Mouse (Mus musculus): ENCODE measurements around the gene Cpeb3. TPM values are rescaled to one million over a fixed set of nuclear protein-coding genes. Genes with fewer than 3 reads are reported as not detected.
A peak's percentile ranks its signal among the peaks of the same experiment; 100 is the strongest.
"Not testable (repeated sequence)": the region's sequence is repeated elsewhere in the genome, so short reads cannot be mapped to it uniquely, and the experiment has no call there.

Gene Cpeb3
- total and polyA plus RNA-seq, 3 experiments, result 2.0 to 5.2 (median 2.0) TPM

DNA sequence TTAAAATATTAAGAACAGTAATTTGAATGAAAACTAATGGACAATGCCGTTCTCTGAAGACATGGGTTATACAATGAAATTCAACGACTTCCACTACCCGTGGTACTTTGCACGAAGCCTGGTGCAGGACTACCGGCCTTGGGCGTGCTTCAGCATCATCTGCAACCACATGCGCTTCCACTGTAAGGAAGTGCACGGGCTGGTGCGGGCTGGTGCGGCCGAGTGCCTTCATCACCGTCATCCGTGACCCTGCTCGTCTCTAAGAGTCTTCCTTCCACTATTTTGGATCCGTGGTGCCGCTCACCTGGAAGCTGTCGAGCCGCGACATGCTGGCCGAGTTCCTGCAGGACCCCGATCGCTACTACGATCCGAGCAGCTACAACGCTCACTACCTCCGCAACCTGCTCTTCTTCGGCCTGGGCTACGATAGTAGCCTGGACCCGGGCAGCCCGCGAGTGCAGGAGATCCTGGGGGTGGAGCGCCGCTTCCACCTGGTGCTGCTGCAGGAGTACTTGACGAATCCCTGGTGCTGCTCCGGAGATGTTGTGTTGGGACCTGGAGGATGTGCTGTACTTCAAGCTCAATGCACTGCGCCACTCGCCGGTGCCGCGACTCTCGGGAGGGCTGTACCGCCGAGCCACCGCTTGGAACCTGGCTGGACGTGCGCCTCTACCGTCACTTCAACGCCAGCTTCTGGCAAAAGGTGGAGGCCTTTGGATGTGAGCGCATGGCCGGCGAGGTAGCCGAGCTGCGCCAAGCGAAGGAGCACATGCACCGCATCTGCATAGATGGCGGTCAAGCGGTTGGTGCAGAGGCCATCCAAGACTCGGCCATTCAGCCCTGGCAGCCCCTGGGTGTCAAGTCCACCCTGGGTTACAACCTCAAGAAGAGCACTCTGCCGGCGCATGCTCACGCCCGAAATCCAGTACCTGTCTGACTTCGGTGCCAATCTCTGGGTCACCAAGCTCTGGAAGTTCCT lies 25.4 kb upstream of the Cpeb3 start:
- ATAC-seq (ENCODE audit: extremely low read depth, insufficient number of reproducible peaks, low FRiP score, poor library complexity, severe bottlenecking) (no peak), DNase-seq (ENCODE audit: low spot score) (no peak)
- peak overlapping the region; percentile 36; the same call in 1 of the 2 replicates for H3K4me3 ChIP-seq (ENCODE audit: low read depth, low read length)
- no peak for TF ChIP-seq GATA2 (IDR thresholded peaks at IDR 0.05; ENCODE audit: borderline replicate concordance, low read depth, low read length)
- no peak for TF ChIP-seq POLR2AphosphoS5 (IDR thresholded peaks at IDR 0.05; ENCODE audit: insufficient replicate concordance, low read depth, low read length)
- no peak for TF ChIP-seq TAL1 (conservative IDR thresholded peaks at IDR 0.05; ENCODE audit: low read depth, low read length)
- no peaks in the 10 kb centered on the region for H3K36me3 ChIP-seq (replicated peaks)
- H3K27me3 ChIP-seq (ENCODE audit: insufficient read depth, low read length), result no peaks in the 10 kb centered on the region; the same call in 1 of the 2 replicates
- H3K4me1 ChIP-seq (ENCODE audit: insufficient read depth, low read depth, low read length), result peaks cover 51% of the 10 kb centered on the region
- H3K9me3 ChIP-seq (replicated peaks), result peaks cover 9% of the 10 kb centered on the region

DNA sequence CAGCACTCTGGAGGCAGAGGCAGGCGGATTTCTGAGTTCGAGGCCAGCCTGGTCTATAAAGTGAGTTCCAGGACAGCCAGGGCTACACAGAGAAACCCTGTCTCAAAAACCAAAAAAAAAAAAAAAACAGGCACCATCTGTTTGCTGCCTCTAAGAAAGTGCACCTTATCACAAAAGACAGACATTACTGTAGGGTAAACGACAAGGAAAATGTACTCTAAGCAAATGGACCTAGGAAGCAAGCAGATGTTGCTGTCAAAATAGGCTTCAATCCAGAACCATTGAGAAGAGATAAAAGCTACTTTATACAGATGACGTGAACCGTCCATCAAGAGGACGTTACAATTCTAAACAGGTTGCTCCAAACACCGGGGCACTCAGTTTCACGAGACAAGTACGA lies 24.2 kb upstream of the Cpeb3 start:
- not testable (repeated sequence) for H3K4me3 ChIP-seq (ENCODE audit: low read depth, low read length); DNase-seq (ENCODE audit: low spot score); H3K9me3 ChIP-seq (replicated peaks); H3K27me3 ChIP-seq (ENCODE audit: insufficient read depth, low read length); H3K36me3 ChIP-seq (replicated peaks); ATAC-seq (ENCODE audit: extremely low read depth, insufficient number of reproducible peaks, low FRiP score, poor library complexity, severe bottlenecking)
- peak; percentile 67 for TF ChIP-seq TAL1 (conservative IDR thresholded peaks at IDR 0.05; ENCODE audit: low read depth, low read length)
- H3K4me1 ChIP-seq (ENCODE audit: insufficient read depth, low read depth, low read length), result peaks cover 39% of the 10 kb centered on the region

DNA sequence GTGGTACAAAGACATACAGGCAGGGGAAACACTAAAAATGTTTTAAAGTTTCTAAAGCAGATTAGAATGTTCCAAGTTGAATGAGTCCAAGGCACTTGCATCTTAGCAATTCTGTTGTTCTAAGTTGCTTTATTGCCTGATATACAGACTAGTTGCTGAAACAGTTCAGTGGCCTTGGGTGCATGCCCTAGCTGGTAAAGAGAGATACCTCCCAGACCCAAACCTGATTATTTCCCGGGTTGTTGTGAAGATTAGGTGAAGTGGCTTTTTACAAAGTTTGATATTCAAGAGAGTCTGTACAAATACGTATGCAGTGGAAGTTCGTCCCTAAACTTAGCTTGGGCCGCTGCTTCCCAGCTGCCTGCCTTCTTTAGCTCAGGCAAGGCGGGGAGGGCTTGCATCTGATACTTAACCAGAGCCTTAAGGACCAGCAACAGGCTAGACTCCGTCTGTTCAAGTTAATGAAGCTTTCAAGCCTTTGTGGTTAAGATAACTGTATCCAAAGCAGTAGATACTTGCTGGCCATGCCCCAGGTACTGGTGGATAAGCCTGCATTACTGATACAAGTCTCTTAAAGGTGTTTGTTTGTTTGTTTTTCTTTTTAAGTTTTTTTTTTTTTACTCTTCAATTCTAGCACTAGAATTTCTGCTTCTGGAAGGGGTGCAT lies 16.9 kb upstream of the Cpeb3 start:
- TF ChIP-seq GATA1 (IDR thresholded peaks at IDR 0.05; ENCODE audit: borderline replicate concordance, low read length) (no peak), GATA2 (IDR thresholded peaks at IDR 0.05; ENCODE audit: borderline replicate concordance, low read depth, low read length) (no peak), POLR2AphosphoS5 (IDR thresholded peaks at IDR 0.05; ENCODE audit: insufficient replicate concordance, low read depth, low read length) (no peak), TAL1 (conservative IDR thresholded peaks at IDR 0.05; ENCODE audit: low read depth, low read length) (no peak), CTCF (IDR thresholded peaks at IDR 0.05; ENCODE audit: low read depth, low read length) (no peak)
- no peak for DNase-seq (ENCODE audit: low spot score)
- no peak overlapping the region for H3K4me3 ChIP-seq (ENCODE audit: low read depth, low read length)
- H3K27me3 ChIP-seq (ENCODE audit: insufficient read depth, low read length), result no peaks in the 10 kb centered on the region
- H3K9me3 ChIP-seq (replicated peaks), result no peaks in the 10 kb centered on the region
- peaks cover 14% of the 10 kb centered on the region for H3K4me1 ChIP-seq (ENCODE audit: insufficient read depth, low read depth, low read length)
- ATAC-seq (ENCODE audit: extremely low read depth, insufficient number of reproducible peaks, low FRiP score, poor library complexity, severe bottlenecking), result no peak
- H3K36me3 ChIP-seq (replicated peaks), result peaks cover 35% of the 10 kb centered on the region

DNA sequence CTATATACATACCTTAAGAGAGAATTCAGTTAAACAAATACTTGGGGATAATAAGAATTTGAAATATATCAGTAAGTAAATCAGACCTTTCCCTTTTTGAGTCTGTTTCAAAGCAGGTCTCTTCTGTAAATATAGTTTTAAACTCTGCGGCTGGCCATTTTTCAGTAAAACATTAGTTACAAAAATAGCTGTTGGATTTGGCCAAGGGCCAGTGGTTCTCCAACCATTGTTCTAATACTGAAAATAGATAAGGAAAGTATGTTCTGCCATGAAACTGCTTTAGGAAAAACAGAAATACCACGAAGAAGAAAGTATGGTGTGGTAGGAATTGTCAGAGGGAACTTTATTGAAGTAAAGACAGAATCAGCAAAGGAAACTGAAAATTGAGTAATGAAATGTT lies 6.3 kb upstream of the Cpeb3 start:
- no peak for ATAC-seq (ENCODE audit: extremely low read depth, insufficient number of reproducible peaks, low FRiP score, poor library complexity, severe bottlenecking)
- TF ChIP-seq POLR2AphosphoS5 (IDR thresholded peaks at IDR 0.05; ENCODE audit: insufficient replicate concordance, low read depth, low read length) (no peak), CTCF (IDR thresholded peaks at IDR 0.05; ENCODE audit: low read depth, low read length) (no peak), TAL1 (conservative IDR thresholded peaks at IDR 0.05; ENCODE audit: low read depth, low read length) (no peak), GATA2 (IDR thresholded peaks at IDR 0.05; ENCODE audit: borderline replicate concordance, low read depth, low read length) (no peak), GATA1 (IDR thresholded peaks at IDR 0.05; ENCODE audit: borderline replicate concordance, low read length) (no peak)
- no peak for DNase-seq (ENCODE audit: low spot score)

DNA sequence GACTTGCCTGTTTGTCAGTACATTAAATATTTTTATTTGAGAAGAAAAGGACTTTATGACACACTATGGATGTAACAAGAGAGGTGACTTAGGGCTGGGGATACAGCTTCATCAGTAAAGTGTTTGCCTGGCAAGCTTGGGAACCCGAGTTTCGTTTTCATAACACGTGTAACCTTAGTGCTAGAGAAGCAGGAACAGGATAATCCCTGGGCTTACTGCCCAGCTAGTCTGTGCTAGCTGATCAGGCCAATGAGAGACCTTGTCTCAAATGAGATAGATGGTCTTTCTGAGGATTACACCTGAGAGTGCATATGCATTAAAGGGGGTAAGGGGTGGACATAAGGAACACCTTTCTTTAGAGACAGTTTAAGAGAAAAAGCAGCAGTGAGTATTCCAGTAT lies 3.0 kb upstream of the Cpeb3 start:
- ATAC-seq (ENCODE audit: extremely low read depth, insufficient number of reproducible peaks, low FRiP score, poor library complexity, severe bottlenecking) (no peak), DNase-seq (ENCODE audit: low spot score) (no peak)
- Histone ChIP-seq H3K4me1 (ENCODE audit: insufficient read depth, low read depth, low read length) (peaks cover 45% of the 10 kb centered on the region), H3K9me3 (replicated peaks) (no peaks in the 10 kb centered on the region), H3K4me3 (ENCODE audit: low read depth, low read length) (no peak overlapping the region), H3K27me3 (ENCODE audit: insufficient read depth, low read length) (no peaks in the 10 kb centered on the region), H3K36me3 (replicated peaks) (peaks cover 50% of the 10 kb centered on the region)
- TF ChIP-seq TAL1 (conservative IDR thresholded peaks at IDR 0.05; ENCODE audit: low read depth, low read length) (no peak), GATA2 (IDR thresholded peaks at IDR 0.05; ENCODE audit: borderline replicate concordance, low read depth, low read length) (no peak), GATA1 (IDR thresholded peaks at IDR 0.05; ENCODE audit: borderline replicate concordance, low read length) (no peak), CTCF (IDR thresholded peaks at IDR 0.05; ENCODE audit: low read depth, low read length) (no peak), POLR2AphosphoS5 (IDR thresholded peaks at IDR 0.05; ENCODE audit: insufficient replicate concordance, low read depth, low read length) (no peak)

More for the DNA sequence above, 6.3 kb upstream of the Cpeb3 start:
- H3K9me3 ChIP-seq (replicated peaks), result no peaks in the 10 kb centered on the region
- no peak overlapping the region for H3K4me3 ChIP-seq (ENCODE audit: low read depth, low read length)
- H3K36me3 ChIP-seq (replicated peaks), result peaks cover 75% of the 10 kb centered on the region
- no peaks in the 10 kb centered on the region for H3K27me3 ChIP-seq (ENCODE audit: insufficient read depth, low read length)
- H3K4me1 ChIP-seq (ENCODE audit: insufficient read depth, low read depth, low read length), result peaks cover 24% of the 10 kb centered on the region

DNA sequence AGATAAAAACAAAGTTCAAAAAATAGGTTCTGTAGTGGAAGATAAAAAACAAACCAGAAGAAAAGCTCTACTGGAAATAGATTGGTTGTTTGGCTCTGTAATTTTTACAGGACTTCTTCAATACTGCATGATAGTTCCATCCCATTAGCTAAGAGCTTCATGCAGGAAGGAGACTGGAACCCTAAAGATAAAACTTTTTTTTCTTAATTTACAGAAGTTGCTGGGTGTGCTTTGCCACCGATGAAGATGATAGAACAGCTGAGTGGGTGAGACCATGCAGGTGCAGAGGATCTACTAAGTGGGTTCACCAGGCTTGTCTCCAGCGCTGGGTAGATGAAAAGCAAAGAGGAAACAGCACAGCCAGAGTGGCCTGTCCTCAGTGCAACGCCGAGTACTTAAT lies 2.1 kb upstream of the Cpeb3 start:
- Histone ChIP-seq H3K36me3 (replicated peaks) (peaks cover 42% of the 10 kb centered on the region), H3K4me3 (ENCODE audit: low read depth, low read length) (no peak overlapping the region), H3K27me3 (ENCODE audit: insufficient read depth, low read length) (no peaks in the 10 kb centered on the region), H3K9me3 (replicated peaks) (no peaks in the 10 kb centered on the region), H3K4me1 (ENCODE audit: insufficient read depth, low read depth, low read length) (peaks cover 44% of the 10 kb centered on the region)
- ATAC-seq (ENCODE audit: extremely low read depth, insufficient number of reproducible peaks, low FRiP score, poor library complexity, severe bottlenecking) (peak; percentile 62), DNase-seq (ENCODE audit: low spot score) (peak; percentile 11)
- TF ChIP-seq TAL1 (conservative IDR thresholded peaks at IDR 0.05; ENCODE audit: low read depth, low read length) (0 out of 2 replicates have a peak, but pooled peaks have one; percentile 14), GATA1 (IDR thresholded peaks at IDR 0.05; ENCODE audit: borderline replicate concordance, low read length) (no peak)
